Mouse (Mus musculus): ENCODE measurements around the gene Cyb5b. TPM values are rescaled to one million over a fixed set of nuclear protein-coding genes. Genes with fewer than 3 reads are reported as not detected.
"Not testable (repeated sequence)": the region's sequence is repeated elsewhere in the genome, so short reads cannot be mapped to it uniquely, and the experiment has no call there.

The Cyb5b gene
- polyA plus RNA-seq (2015; fragmentation: Nextera tagmentation; extraction: Ambion mirVana), result 116 and 126 TPM in 2 replicates

DNA sequence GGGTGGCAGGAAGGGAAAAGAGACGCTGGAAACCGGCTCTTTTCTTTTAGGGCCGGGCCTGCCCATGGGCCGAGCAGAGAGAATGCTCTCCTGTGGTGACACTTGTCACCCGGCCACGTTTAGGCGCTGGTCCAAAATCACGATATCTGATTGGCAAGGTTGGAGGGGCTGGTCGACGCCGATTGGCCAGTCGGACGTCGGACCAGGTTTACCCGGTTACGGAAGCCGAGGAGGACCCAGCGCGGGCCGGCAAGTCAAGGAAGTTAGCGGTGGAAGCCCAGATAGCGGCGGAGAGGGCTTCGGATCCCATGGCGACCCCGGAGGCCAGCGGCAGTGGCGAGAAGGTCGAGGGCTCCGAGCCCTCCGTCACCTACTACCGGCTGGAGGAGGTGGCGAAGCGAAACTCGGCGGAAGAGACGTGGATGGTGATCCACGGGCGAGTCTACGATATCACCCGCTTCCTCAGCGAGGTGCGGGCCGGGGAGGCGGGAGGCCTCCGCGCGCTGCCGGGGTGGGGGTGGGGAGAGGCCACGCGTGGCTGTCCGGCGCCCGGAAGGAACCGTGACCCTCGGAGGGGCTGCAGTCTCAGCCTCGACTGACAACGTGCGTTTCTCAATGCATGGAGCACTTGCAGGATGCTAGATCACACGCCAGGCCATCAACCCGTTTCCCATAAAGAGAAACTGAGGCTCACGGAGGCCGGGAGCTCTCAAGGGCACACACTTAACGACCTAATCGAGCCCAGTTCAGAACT lies at the start of gene Cyb5b:
TSS of gene Cyb5b (plus strand) at position 237 of the 754 bp plus-strand sequence.
- Histone ChIP-seq H3K4me3 (replicated peaks; ENCODE audit: low read depth, low read length) (peak within 1 kb of the TSS; percentile 76), H3K27ac (peak within 1 kb of the TSS; percentile 85)

DNA sequence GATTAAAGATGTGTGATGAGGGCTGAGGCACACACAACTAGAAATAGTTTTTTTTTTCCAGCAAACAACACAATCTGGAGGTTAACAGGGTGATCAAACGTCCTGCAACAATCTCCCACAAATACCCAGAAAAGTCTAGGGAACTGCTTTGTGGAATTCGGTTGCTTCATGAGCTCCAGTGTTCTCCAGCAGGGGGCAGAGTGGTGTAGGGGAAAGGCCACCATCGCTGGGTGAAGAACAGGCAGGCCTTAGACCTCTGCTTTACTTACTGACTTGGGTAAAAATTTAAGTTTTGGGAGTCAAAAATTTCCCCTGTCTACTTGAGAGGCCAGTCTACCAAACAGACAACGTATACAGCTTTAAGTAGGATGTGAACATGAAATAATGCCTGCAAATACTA lies 45.9 kb upstream of the Cyb5b start:
- H3K27ac ChIP-seq, result no peak overlapping the region
- H3K4me2 ChIP-seq (ENCODE audit: low read length), result no peak overlapping the region
- ATAC-seq (replicated peaks; ENCODE audit: low FRiP score, low read depth) (no peak), DNase-seq (ENCODE audit: low spot score) (peak; percentile 89)
- no peaks in the 10 kb centered on the region for H3K27me3 ChIP-seq (ENCODE audit: insufficient read depth, low read length)
- TF ChIP-seq CTCF (IDR thresholded peaks at IDR 0.05; ENCODE audit: low read depth), result peak; percentile 96
- H3K9me3 ChIP-seq (replicated peaks; ENCODE audit: low read length), result no peaks in the 10 kb centered on the region
- H3K9ac ChIP-seq (ENCODE audit: low read depth, low read length), result no peak overlapping the region
- no peaks in the 10 kb centered on the region for H3K36me3 ChIP-seq (ENCODE audit: insufficient read depth, low read length)
- no peak overlapping the region for H3K4me3 ChIP-seq (replicated peaks; ENCODE audit: low read depth, low read length)
- 7% methylated on average over 4 of the region's 4 CpGs for WGBS
- no peaks in the 10 kb centered on the region for H3K4me1 ChIP-seq (replicated peaks; ENCODE audit: insufficient read depth, low read length)

More for the DNA sequence above, at the start of gene Cyb5b:
- Histone ChIP-seq H3K27me3 (ENCODE audit: insufficient read depth, low read length) (no peaks in the 10 kb centered on the region), H3K4me2 (ENCODE audit: low read length) (peak within 1 kb of the TSS; percentile 78), H3K9me3 (replicated peaks; ENCODE audit: low read length) (no peaks in the 10 kb centered on the region), H3K4me1 (replicated peaks; ENCODE audit: insufficient read depth, low read length) (0 out of 2 replicates have a peak, but pooled peaks cover 6% of the 10 kb centered on the region), H3K36me3 (ENCODE audit: insufficient read depth, low read length) (0 out of 2 replicates have a peak, but pooled peaks cover 2% of the 10 kb centered on the region), H3K9ac (ENCODE audit: low read depth, low read length) (peak within 1 kb of the TSS; percentile 82)
- peak; percentile 95 for DNase-seq (ENCODE audit: low spot score)
- WGBS, result under 1% methylated on average over 64 of the region's 65 CpGs
- peak; percentile 90 for ATAC-seq (replicated peaks; ENCODE audit: low FRiP score, low read depth)
- no peak for TF ChIP-seq CTCF (IDR thresholded peaks at IDR 0.05; ENCODE audit: low read depth)

DNA sequence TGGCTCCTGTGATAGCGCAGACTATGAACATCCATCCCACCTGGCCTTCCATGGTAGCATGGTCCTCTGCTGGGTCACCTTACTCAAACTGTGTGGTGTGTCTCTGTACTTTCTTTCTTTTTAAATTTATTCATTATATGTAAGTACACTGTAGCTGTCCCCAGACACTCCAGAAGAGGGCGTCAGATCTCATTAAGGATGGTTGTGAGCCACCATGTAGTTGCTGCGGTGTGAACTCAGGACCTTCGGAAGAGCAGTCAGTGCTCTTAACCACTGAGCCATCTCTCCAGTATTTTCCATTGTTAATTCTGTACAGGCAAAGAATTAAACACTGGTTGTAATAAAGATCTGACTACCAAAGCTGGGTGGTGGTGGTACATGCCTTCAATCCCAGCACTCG lies 42.4 kb upstream of the Cyb5b start:
- not testable (repeated sequence) for H3K27ac ChIP-seq; DNase-seq (ENCODE audit: low spot score); H3K36me3 ChIP-seq (ENCODE audit: insufficient read depth, low read length)

DNA sequence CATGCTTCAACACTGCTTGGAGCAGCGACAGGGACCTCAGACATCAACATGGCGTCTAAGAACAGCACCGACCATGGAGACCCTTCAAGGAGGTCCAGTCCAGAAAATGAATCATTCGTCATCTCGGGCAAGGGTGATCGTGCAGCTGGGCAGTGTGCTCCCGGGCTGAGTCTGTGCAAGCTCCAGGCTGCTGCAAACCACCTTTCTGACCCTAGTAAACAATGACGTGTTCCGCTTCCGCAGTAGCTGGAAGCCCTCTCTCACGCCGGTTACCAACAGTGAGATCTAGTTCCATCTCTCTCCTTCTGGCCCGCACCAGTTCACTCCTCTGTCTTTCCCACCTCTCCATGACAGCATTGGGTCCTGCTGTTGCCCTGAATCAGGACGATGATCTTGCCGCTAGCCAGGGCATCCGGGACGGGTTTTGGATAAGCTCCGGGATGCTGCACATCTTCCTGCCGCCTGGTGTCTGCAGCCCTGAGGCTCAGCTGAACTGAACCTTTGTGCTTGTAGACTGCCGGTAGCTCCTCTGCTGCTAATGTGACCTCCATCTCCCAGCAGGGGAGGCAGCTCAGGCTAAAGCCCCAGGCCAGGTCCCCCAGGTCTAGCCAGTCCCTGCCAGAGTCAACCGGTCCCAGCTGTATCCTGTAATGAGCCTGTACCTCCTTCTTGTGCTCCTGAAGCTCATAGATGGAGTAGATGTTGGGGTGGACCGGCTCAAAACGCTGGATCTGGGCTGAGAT lies 41.3 kb upstream of the Cyb5b start:
- ATAC-seq (replicated peaks; ENCODE audit: low FRiP score, low read depth) (no peak), DNase-seq (ENCODE audit: low spot score) (no peak)
- H3K4me3 ChIP-seq (replicated peaks; ENCODE audit: low read depth, low read length), result no peak overlapping the region
- TF ChIP-seq CTCF (IDR thresholded peaks at IDR 0.05; ENCODE audit: low read depth), result no peak
- H3K27me3 ChIP-seq (ENCODE audit: insufficient read depth, low read length), result no peaks in the 10 kb centered on the region
- WGBS, result 70% methylated on average over 23 of the region's 23 CpGs
- no peaks in the 10 kb centered on the region for H3K9me3 ChIP-seq (replicated peaks; ENCODE audit: low read length)
- no peaks in the 10 kb centered on the region for H3K36me3 ChIP-seq (ENCODE audit: insufficient read depth, low read length)
- H3K4me1 ChIP-seq (replicated peaks; ENCODE audit: insufficient read depth, low read length), result no peaks in the 10 kb centered on the region
- H3K27ac ChIP-seq, result no peak overlapping the region
- H3K9ac ChIP-seq (ENCODE audit: low read depth, low read length), result 0 out of 2 replicates have a peak overlapping the region, but pooled peaks have one; percentile 10
- H3K4me2 ChIP-seq (ENCODE audit: low read length), result no peak overlapping the region; the same call in 1 of the 2 replicates

More for the DNA sequence above, 42.4 kb upstream of the Cyb5b start:
- not testable (repeated sequence) for H3K4me2 ChIP-seq (ENCODE audit: low read length); H3K4me1 ChIP-seq (replicated peaks; ENCODE audit: insufficient read depth, low read length); H3K4me3 ChIP-seq (replicated peaks; ENCODE audit: low read depth, low read length); H3K9ac ChIP-seq (ENCODE audit: low read depth, low read length); H3K9me3 ChIP-seq (replicated peaks; ENCODE audit: low read length); H3K27me3 ChIP-seq (ENCODE audit: insufficient read depth, low read length); ATAC-seq (replicated peaks; ENCODE audit: low FRiP score, low read depth)
- 97% methylated on average over 5 of the region's 5 CpGs for WGBS

DNA sequence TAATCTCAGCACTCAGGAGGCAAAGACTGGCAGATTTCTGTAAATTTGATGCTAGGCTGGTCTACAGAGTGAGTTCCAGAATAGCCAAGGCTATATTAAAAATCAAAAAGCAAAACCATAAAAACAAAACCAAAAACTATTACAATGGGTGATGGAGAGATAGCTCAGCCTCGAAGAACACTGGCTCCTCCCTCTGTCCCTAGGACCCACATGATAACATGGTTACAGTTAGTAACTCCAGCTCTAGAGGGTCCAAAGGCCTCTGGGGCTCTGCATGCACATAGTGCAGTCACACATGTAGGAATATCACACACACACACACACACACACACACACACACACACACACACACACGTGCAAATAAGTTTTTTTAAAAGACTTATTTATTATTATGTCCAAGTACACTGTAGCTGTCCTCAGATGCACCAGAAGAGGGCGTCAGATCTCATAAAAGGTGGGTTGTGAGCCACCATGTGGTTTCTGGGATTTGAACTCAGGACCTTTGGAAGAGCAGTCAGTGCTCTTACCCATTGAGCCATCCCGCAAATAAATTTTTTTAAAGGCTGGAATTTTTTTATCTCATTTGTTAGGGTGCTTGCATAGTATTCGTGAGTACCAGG lies 40.5 kb upstream of the Cyb5b start:
- no peak overlapping the region for H3K27ac ChIP-seq
- peak; percentile 39; the same call in 1 of the 2 replicates for TF ChIP-seq CTCF (IDR thresholded peaks at IDR 0.05; ENCODE audit: low read depth)
- no peak overlapping the region for H3K4me2 ChIP-seq (ENCODE audit: low read length)
- H3K9ac ChIP-seq (ENCODE audit: low read depth, low read length), result no peak overlapping the region
- WGBS, result 78% methylated on average over 5 of the region's 5 CpGs
- no peaks in the 10 kb centered on the region for H3K9me3 ChIP-seq (replicated peaks; ENCODE audit: low read length)
- H3K27me3 ChIP-seq (ENCODE audit: insufficient read depth, low read length), result no peaks in the 10 kb centered on the region
- DNase-seq (ENCODE audit: low spot score) (no peak), ATAC-seq (replicated peaks; ENCODE audit: low FRiP score, low read depth) (no peak; the same call in 1 of the 2 replicates)
- no peaks in the 10 kb centered on the region for H3K36me3 ChIP-seq (ENCODE audit: insufficient read depth, low read length)
- H3K4me3 ChIP-seq (replicated peaks; ENCODE audit: low read depth, low read length), result no peak overlapping the region
- peaks cover 5% of the 10 kb centered on the region; the same call in 1 of the 2 replicates for H3K4me1 ChIP-seq (replicated peaks; ENCODE audit: insufficient read depth, low read length)

Data from kidney, postnatal 0 days (tissue).